Mouse (Mus musculus): ENCODE results near the gene Carns1. TPM values are rescaled to one million over a fixed set of nuclear protein-coding genes. Genes with fewer than 3 reads are reported as not detected.
A peak's percentile ranks its signal among the peaks of the same experiment; 100 is the strongest.

The Carns1 gene
- total and polyA plus RNA-seq, 2 experiments from 2014 or later = 20.6 to 119 TPM

DNA sequence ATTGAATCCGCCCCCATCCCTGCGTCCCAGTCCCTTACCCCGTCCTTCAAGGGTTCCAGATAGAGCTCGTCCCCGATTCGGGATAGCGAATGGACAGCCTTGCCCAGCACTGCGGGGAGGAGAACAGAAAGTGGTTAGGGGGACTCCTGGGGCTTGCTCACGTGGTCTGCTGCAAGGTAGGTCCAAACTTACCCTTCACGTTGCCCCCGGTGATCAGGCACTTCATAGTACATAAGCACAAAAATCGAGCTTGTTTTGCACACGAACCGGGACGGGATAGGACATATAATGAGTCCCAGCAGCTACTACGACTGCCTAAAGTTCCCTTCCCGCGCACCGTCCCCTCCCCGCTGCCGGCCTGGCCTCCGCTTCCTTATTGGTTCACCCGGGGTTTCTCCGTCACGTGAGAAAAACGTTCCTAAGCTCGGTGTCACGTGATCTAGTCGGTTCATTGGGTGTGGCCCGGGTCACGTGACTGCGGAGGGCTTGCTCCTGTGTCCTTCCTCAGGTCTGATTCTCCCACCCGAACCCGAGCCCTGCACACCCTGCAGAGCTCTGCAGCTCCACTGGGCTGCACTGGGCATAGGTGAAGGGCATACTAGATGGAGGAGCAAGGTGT is 26.1 kb upstream of the Carns1 start, which contains the start of gene Rad9a:
Gene Rad9a, minus strand, starts transcription at position 372 of the 619 bp plus-strand sequence.
- no peaks in the 10 kb centered on the region for H3K27me3 ChIP-seq (ENCODE audit: control insufficient read depth, insufficient read depth, low read length)
- peak within 1 kb of the TSS; percentile 80 for H3K9ac ChIP-seq (replicated peaks; ENCODE audit: low read depth, low read length)
- H3K4me2 ChIP-seq (ENCODE audit: low read depth, low read length) = peak within 1 kb of the TSS; percentile 82
- no peak for TF ChIP-seq CTCF (IDR thresholded peaks at IDR 0.05; ENCODE audit: low read depth)
- peak; percentile 78; the same call in 1 of the 2 replicates for TF ChIP-seq EP300 (IDR thresholded peaks at IDR 0.05; ENCODE audit: low read depth)
- peak within 1 kb of the TSS; percentile 67 for H3K4me3 ChIP-seq (ENCODE audit: low read depth, low read length)
- peak within 1 kb of the TSS; percentile 67 for H3K27ac ChIP-seq (ENCODE audit: low read depth)
- under 1% methylated on average over 34 of the region's 34 CpGs for WGBS
- ATAC-seq (ENCODE audit: insufficient read depth, low read depth) (peak; percentile 88), DNase-seq (ENCODE audit: low spot score) (peak; percentile 99)
- H3K36me3 ChIP-seq (replicated peaks; ENCODE audit: control insufficient read depth, insufficient read depth, low read length) = peaks cover 31% of the 10 kb centered on the region
- no peaks in the 10 kb centered on the region for H3K9me3 ChIP-seq (replicated peaks; ENCODE audit: control insufficient read depth, low read length)
- peaks cover 21% of the 10 kb centered on the region for H3K4me1 ChIP-seq (ENCODE audit: control insufficient read depth, insufficient read depth)

DNA sequence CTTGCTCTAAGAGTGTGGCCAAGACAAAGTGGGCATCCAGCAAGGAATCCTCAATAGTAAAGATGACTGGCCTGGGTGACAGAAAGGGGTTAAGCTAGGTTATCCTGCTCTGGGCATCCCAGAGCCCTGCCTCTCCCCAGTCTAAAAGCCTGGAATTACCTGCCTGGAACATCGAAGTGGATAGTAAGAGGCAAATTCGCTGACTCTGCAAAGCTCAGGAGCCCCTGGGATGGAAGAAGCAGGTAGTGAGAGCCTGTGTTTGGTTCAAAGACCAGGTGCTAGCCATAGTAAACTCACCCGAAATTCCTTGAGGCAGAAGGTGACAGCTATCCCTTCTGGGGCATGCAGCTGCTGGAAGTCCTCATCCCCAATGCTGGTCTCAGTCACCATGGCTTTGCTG is 21.9 kb upstream of the Carns1 start:
- ATAC-seq (ENCODE audit: insufficient read depth, low read depth) (no peak), DNase-seq (ENCODE audit: low spot score) (no peak)
- Histone ChIP-seq H3K27me3 (ENCODE audit: control insufficient read depth, insufficient read depth, low read length) (no peaks in the 10 kb centered on the region), H3K9me3 (replicated peaks; ENCODE audit: control insufficient read depth, low read length) (no peaks in the 10 kb centered on the region), H3K4me3 (ENCODE audit: low read depth, low read length) (no peak overlapping the region), H3K27ac (ENCODE audit: low read depth) (no peak overlapping the region), H3K36me3 (replicated peaks; ENCODE audit: control insufficient read depth, insufficient read depth, low read length) (peaks cover 65% of the 10 kb centered on the region), H3K4me1 (ENCODE audit: control insufficient read depth, insufficient read depth) (peaks cover 22% of the 10 kb centered on the region), H3K9ac (replicated peaks; ENCODE audit: low read depth, low read length) (no peak overlapping the region), H3K4me2 (ENCODE audit: low read depth, low read length) (no peak overlapping the region)
- WGBS = 62% methylated on average over 3 of the region's 3 CpGs
- TF ChIP-seq EP300 (IDR thresholded peaks at IDR 0.05; ENCODE audit: low read depth) (no peak), CTCF (IDR thresholded peaks at IDR 0.05; ENCODE audit: low read depth) (no peak)

DNA sequence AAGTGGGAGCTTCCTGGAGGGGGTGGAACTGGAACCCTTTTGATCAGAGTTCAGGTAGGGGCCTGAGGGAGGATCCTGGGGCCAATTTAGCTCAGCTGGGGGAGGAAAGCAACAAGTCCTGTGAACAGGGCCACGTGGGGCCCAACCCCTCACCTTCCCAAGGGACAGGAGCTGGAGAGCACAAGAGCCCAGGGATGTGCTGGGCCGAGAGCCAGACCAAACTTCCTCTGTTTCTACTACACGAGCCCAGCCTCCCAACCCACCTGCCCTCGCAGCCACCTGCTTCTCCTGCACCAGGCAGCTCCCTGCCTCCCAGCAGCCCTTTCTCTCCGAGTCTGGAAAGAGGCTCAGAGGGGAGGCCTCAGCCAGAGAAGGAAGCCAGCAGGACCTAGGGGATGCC is 21.3 kb upstream of the Carns1 start:
- 29% methylated on average over 5 of the region's 5 CpGs for WGBS
- DNase-seq (ENCODE audit: low spot score) (no peak), ATAC-seq (ENCODE audit: insufficient read depth, low read depth) (no peak)
- TF ChIP-seq EP300 (IDR thresholded peaks at IDR 0.05; ENCODE audit: low read depth) (no peak), CTCF (IDR thresholded peaks at IDR 0.05; ENCODE audit: low read depth) (no peak)
- Histone ChIP-seq H3K4me2 (ENCODE audit: low read depth, low read length) (no peak overlapping the region), H3K9ac (replicated peaks; ENCODE audit: low read depth, low read length) (no peak overlapping the region), H3K9me3 (replicated peaks; ENCODE audit: control insufficient read depth, low read length) (no peaks in the 10 kb centered on the region), H3K27me3 (ENCODE audit: control insufficient read depth, insufficient read depth, low read length) (no peaks in the 10 kb centered on the region), H3K36me3 (replicated peaks; ENCODE audit: control insufficient read depth, insufficient read depth, low read length) (peaks cover 65% of the 10 kb centered on the region), H3K4me3 (ENCODE audit: low read depth, low read length) (no peak overlapping the region), H3K4me1 (ENCODE audit: control insufficient read depth, insufficient read depth) (peaks cover 20% of the 10 kb centered on the region), H3K27ac (ENCODE audit: low read depth) (no peak overlapping the region)

DNA sequence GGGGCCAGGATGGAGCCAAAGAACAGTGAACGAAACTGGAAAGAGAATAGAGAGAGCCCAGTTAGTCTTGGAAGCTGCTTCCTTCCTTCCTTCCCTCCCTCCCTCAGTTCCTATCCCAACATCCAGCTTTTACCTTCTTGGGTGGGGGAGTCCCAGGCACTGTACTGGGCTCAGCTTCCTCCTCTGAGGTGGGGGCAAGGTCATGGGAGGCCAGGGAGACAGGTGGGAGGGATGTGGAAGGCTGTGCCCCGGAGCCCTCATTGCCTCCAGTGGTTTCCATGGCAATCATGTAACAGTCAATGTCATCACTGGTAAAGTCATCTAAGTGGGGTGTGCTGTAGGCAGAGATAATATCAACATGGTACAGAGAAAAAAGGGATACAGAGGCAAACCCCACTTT is 20.8 kb upstream of the Carns1 start:
- no peak overlapping the region for H3K27ac ChIP-seq (ENCODE audit: low read depth)
- peaks cover 65% of the 10 kb centered on the region for H3K36me3 ChIP-seq (replicated peaks; ENCODE audit: control insufficient read depth, insufficient read depth, low read length)
- DNase-seq (ENCODE audit: low spot score) (no peak), ATAC-seq (ENCODE audit: insufficient read depth, low read depth) (no peak)
- 46% methylated on average over 2 of the region's 2 CpGs for WGBS
- no peak overlapping the region for H3K4me2 ChIP-seq (ENCODE audit: low read depth, low read length)
- no peaks in the 10 kb centered on the region for H3K9me3 ChIP-seq (replicated peaks; ENCODE audit: control insufficient read depth, low read length)
- H3K9ac ChIP-seq (replicated peaks; ENCODE audit: low read depth, low read length) = no peak overlapping the region
- H3K4me1 ChIP-seq (ENCODE audit: control insufficient read depth, insufficient read depth) = peaks cover 23% of the 10 kb centered on the region
- H3K27me3 ChIP-seq (ENCODE audit: control insufficient read depth, insufficient read depth, low read length) = no peaks in the 10 kb centered on the region
- H3K4me3 ChIP-seq (ENCODE audit: low read depth, low read length) = no peak overlapping the region
- TF ChIP-seq EP300 (IDR thresholded peaks at IDR 0.05; ENCODE audit: low read depth) = no peak
- no peak for TF ChIP-seq CTCF (IDR thresholded peaks at IDR 0.05; ENCODE audit: low read depth)

DNA sequence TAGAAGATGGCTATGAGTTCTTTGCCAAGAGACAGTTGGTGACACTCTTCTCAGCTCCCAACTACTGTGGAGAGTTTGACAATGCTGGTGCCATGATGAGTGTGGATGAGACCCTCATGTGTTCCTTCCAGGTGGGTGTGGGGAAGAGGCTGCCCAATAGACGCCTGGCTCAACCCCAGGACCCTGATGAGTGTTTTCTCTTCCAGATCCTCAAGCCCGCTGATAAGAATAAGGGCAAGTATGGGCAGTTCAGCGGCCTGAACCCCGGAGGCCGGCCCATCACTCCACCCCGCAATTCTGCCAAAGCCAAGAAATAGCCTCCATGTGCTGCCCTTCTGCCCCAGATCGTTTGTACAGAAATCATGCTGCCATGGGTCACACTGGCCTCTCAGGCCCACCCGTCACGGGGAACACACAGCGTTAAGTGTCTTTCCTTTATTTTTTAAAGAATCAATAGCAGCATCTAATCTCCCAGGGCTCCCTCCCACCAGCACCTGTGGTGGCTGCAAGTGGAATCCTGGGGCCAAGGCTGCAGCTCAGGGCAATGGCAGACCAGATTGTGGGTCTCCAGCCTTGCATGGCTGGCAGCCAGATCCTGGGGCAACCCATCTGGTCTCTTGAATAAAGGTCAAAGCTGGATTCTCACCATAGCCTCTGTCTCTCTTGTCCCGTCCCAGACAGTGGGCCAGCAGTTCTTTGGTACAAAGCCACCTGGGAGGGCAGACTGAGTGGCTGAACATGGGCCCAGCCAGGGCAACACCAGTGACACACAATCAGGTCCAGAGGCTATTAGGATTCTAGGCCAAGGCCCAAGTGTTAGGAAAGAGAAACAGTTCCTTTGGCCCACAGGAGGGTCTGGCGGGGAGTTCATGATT is 19.7 kb upstream of the Carns1 start:
- no peaks in the 10 kb centered on the region for H3K27me3 ChIP-seq (ENCODE audit: control insufficient read depth, insufficient read depth, low read length)
- H3K4me1 ChIP-seq (ENCODE audit: control insufficient read depth, insufficient read depth) = peaks cover 15% of the 10 kb centered on the region
- no peak overlapping the region for H3K9ac ChIP-seq (replicated peaks; ENCODE audit: low read depth, low read length)
- H3K27ac ChIP-seq (ENCODE audit: low read depth) = no peak overlapping the region
- ATAC-seq (ENCODE audit: insufficient read depth, low read depth) (no peak), DNase-seq (ENCODE audit: low spot score) (no peak)
- H3K4me2 ChIP-seq (ENCODE audit: low read depth, low read length) = no peak overlapping the region
- H3K9me3 ChIP-seq (replicated peaks; ENCODE audit: control insufficient read depth, low read length) = no peaks in the 10 kb centered on the region
- WGBS = 73% methylated on average over 12 of the region's 12 CpGs
- TF ChIP-seq CTCF (IDR thresholded peaks at IDR 0.05; ENCODE audit: low read depth) (no peak), EP300 (IDR thresholded peaks at IDR 0.05; ENCODE audit: low read depth) (no peak)
- H3K36me3 ChIP-seq (replicated peaks; ENCODE audit: control insufficient read depth, insufficient read depth, low read length) = peaks cover 62% of the 10 kb centered on the region
- no peak overlapping the region for H3K4me3 ChIP-seq (ENCODE audit: low read depth, low read length)

All from heart, postnatal 0 days (tissue).